ENCODE assay signal across 16 mouse cellular contexts in the genomic region with DNA sequence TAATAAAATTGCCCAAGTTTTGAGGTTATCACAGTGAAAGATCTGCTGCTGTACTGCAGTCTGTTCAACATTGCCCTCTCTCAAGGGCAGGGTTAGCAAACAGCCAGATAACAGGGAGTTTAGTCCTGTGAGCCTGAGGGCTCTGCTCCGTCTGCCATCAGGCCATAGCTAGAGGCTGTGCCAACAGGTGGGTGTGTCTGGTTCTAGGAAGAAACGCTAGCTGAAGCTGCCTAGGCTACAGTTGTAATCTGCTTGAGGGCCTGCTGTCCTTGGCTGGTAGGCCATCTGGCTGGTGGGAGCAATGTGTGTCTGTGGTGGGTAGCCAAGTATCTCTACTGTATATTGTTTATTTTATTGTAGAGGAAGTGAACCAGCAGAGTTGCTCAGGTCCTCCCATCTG. TPM values are rescaled to one million over a fixed set of nuclear protein-coding genes. Genes with fewer than 3 reads are reported as not detected.
A peak's percentile ranks its signal among the peaks of the same experiment; 100 is the strongest.
DNase-seq lines count a peak whose midpoint lies in the region; ATAC-seq and TF ChIP-seq lines count a peak whose summit lies in the region.
"Had no signal": no experiment of that assay in that cellular context is flagged by ENCODE, and none has a peak within 500 bp of the region (broad histone marks: within the 10 kb centered on the region; RNA-seq: fewer than 3 reads in every experiment).

No protein-coding gene starts in this region.

- 0 out of 2 replicates have a peak, but pooled peaks have one; percentile 7 for ATAC-seq in heart, embryonic 11.5 days (replicated peaks; ENCODE audit: insufficient number of reproducible peaks, low FRiP score, low TSS enrichment)
- peak; percentile 15; the same call in 1 of the 2 replicates for ATAC-seq in G1E (ENCODE audit: extremely low read depth, insufficient number of reproducible peaks, low FRiP score, poor library complexity, severe bottlenecking)
- peak; percentile 40; the same call in 1 of the 2 replicates for ATAC-seq in erythroblast, adult 5-6 weeks (replicated peaks; ENCODE audit: low FRiP score, poor library complexity, severe bottlenecking)
- ATAC-seq in liver, embryonic 15.5 days (ENCODE audit: insufficient read depth) = peak; percentile 36; the same call in 1 of the 2 replicates
- ATAC-seq: forebrain, embryonic 15.5 days had no signal

- H3K4me1 ChIP-seq in heart, embryonic 11.5 days (ENCODE audit: control insufficient read depth, insufficient read depth, low read length) = no peaks in the 10 kb centered on the region; the same call in 1 of the 2 replicates
- H3K4me1 ChIP-seq in G1E (ENCODE audit: insufficient read depth, low read depth, low read length) = peaks cover 23% of the 10 kb centered on the region
- peaks cover 26% of the 10 kb centered on the region for H3K4me1 ChIP-seq in liver, embryonic 15.5 days (replicated peaks)
- H3K4me1 ChIP-seq: forebrain, embryonic 15.5 days; limb, embryonic 13.5 days had no signal

- WGBS in heart, embryonic 11.5 days (ENCODE audit: insufficient replicate concordance) = 41% methylated on average over 2 of the region's 2 CpGs
- 13% methylated on average over 2 of the region's 2 CpGs for WGBS in liver, embryonic 15.5 days (ENCODE audit: insufficient replicate concordance)

- DNase-seq in heart, postnatal 4 days = no peak
- peak; percentile 14 for DNase-seq in G1E (ENCODE audit: low spot score)
- no peak for DNase-seq in left cerebral cortex, adult 9 months (ENCODE audit: low spot score in 2 of 2)
- DNase-seq in embryo, embryonic 10.5 days (ENCODE audit: low spot score) = no peak
- DNase-seq: cerebellum, postnatal 36 days; lung, postnatal 4 days; thymus, postnatal 36 days had no signal

- no peak overlapping the region for H3K4me3 ChIP-seq in heart, embryonic 11.5 days (ENCODE audit: low read depth, low read length)
- no peak overlapping the region for H3K4me3 ChIP-seq in G1E (ENCODE audit: low read depth, low read length)
- no peak overlapping the region for H3K4me3 ChIP-seq in liver, embryonic 15.5 days (replicated peaks)
- H3K4me3 ChIP-seq: forebrain, embryonic 15.5 days; limb, embryonic 13.5 days had no signal

- H3K27ac ChIP-seq in heart, embryonic 11.5 days (ENCODE audit: low read depth, low read length) = no peak overlapping the region
- no peak overlapping the region for H3K27ac ChIP-seq in liver, embryonic 15.5 days (replicated peaks)
- H3K27ac ChIP-seq: forebrain, embryonic 15.5 days; limb, embryonic 13.5 days had no signal

- TF ChIP-seq CTCF in G1E (IDR thresholded peaks at IDR 0.05; ENCODE audit: low read depth, low read length) = no peak

- H3K9ac ChIP-seq in heart, embryonic 11.5 days (ENCODE audit: low read depth, low read length) = no peak overlapping the region
- no peak overlapping the region for H3K9ac ChIP-seq in liver, embryonic 15.5 days
- H3K9ac ChIP-seq: forebrain, embryonic 15.5 days; limb, embryonic 13.5 days had no signal

- H3K36me3 ChIP-seq in heart, embryonic 11.5 days (ENCODE audit: control insufficient read depth, insufficient read depth, low read length) = no peaks in the 10 kb centered on the region
- H3K36me3 ChIP-seq in G1E (replicated peaks) = peaks cover under 1% of the 10 kb centered on the region
- no peaks in the 10 kb centered on the region for H3K36me3 ChIP-seq in liver, embryonic 15.5 days (replicated peaks)
- H3K36me3 ChIP-seq: forebrain, embryonic 15.5 days; limb, embryonic 13.5 days had no signal

- no peaks in the 10 kb centered on the region for H3K9me3 ChIP-seq in heart, embryonic 11.5 days (replicated peaks; ENCODE audit: control insufficient read depth, low read length)
- H3K9me3 ChIP-seq in G1E (replicated peaks) = no peaks in the 10 kb centered on the region
- no peaks in the 10 kb centered on the region for H3K9me3 ChIP-seq in liver, embryonic 15.5 days (replicated peaks)
- H3K9me3 ChIP-seq: forebrain, embryonic 15.5 days; limb, embryonic 13.5 days had no signal

- H3K27me3 ChIP-seq in heart, embryonic 11.5 days (ENCODE audit: control insufficient read depth, insufficient read depth, low read length) = no peaks in the 10 kb centered on the region; the same call in 1 of the 2 replicates
- H3K27me3 ChIP-seq in G1E (ENCODE audit: insufficient read depth, low read length) = 0 out of 2 replicates have a peak, but pooled peaks cover 2% of the 10 kb centered on the region
- H3K27me3 ChIP-seq in liver, embryonic 15.5 days = no peaks in the 10 kb centered on the region
- H3K27me3 ChIP-seq: CH12.LX; forebrain, embryonic 15.5 days; limb, embryonic 13.5 days had no signal

- H3K4me2 ChIP-seq in heart, embryonic 11.5 days = no peak overlapping the region
- no peak overlapping the region for H3K4me2 ChIP-seq in liver, embryonic 15.5 days
- H3K4me2 ChIP-seq: forebrain, embryonic 15.5 days; limb, embryonic 13.5 days had no signal

RNA-seq across cellular contexts. Expression of gene Gm3448, which starts 36.2 kb away (rescaled TPM):
- 2.8 and 2.9 TPM in 2 replicates for polyA plus RNA-seq in heart, embryonic 11.5 days (2014; fragmentation: Nextera tagmentation; extraction: Ambion mirVana)
- total RNA-seq in heart, postnatal 4 days (2021) = 1 to 10 TPM; 2.5 to 2.6 TPM
- total RNA-seq in G1E (2014; fragmentation: Nextera tagmentation) = 49.1 and 59.8 TPM in 2 replicates
- 24.9 and 31.0 TPM in 2 replicates for total RNA-seq in G1E (2017)
- 2.3 and 2.7 TPM in 2 replicates for polyA plus RNA-seq in G1E (2012)
- total RNA-seq in erythroblast, adult 5-6 weeks (2015; ENCODE audit: low replicate concordance) = 1.0 TPM in 1 of 2 replicates, not detected in the other
- total RNA-seq in erythroblast, adult 5-6 weeks (2017; ENCODE audit: low replicate concordance) = 2.4 and 4.8 TPM in 2 replicates
- polyA plus RNA-seq in liver, embryonic 15.5 days (2015; fragmentation: Nextera tagmentation; extraction: Ambion mirVana) = 1.8 and 3.4 TPM in 2 replicates

RNA-seq across cellular contexts. Expression of gene Tcte3, which starts 36.2 kb away (rescaled TPM):
- 0.97 TPM in 1 of 2 replicates, not detected in the other for polyA plus RNA-seq in heart, embryonic 11.5 days (2014; fragmentation: Nextera tagmentation; extraction: Ambion mirVana)
- under 1 TPM in 1 of 2 experiments, not detected in 1; 0.60 TPM for total RNA-seq in heart, postnatal 4 days (2021)
- total RNA-seq in G1E (2014; fragmentation: Nextera tagmentation) = not detected in 2 replicates
- total RNA-seq in G1E (2017) = 1.7 and 4.2 TPM in 2 replicates
- 0.62 and 5.1 TPM in 2 replicates for polyA plus RNA-seq in G1E (2012)
- not detected in 2 replicates for total RNA-seq in erythroblast, adult 5-6 weeks (2015; ENCODE audit: low replicate concordance)
- total RNA-seq in erythroblast, adult 5-6 weeks (2017; ENCODE audit: low replicate concordance) = not detected in 2 replicates
- 2.3 and 2.8 TPM in 2 replicates for polyA plus RNA-seq in liver, embryonic 15.5 days (2015; fragmentation: Nextera tagmentation; extraction: Ambion mirVana)
- total RNA-seq: granulocyte monocyte progenitor cell, adult 5-6 weeks; monocyte, adult 5-6 weeks had no signal
- polyA plus RNA-seq: forebrain, embryonic 15.5 days; large intestine, adult 2 months had no signal

RNA-seq across cellular contexts. Expression of gene Ermard, which starts 36.5 kb away (rescaled TPM):
- polyA plus RNA-seq in heart, embryonic 11.5 days (2014; fragmentation: Nextera tagmentation; extraction: Ambion mirVana) = 61.0 and 62.8 TPM in 2 replicates
- 10 to 100 TPM; 34.8 to 46.8 TPM for total RNA-seq in heart, postnatal 4 days (2021)
- total RNA-seq in G1E (2014; fragmentation: Nextera tagmentation) (265 and 268 TPM in 2 replicates), G1E (2017) (133 and 138 TPM in 2 replicates)
- 1.3 and 2.2 TPM in 2 replicates for polyA plus RNA-seq in G1E (2012)
- 35.0 and 43.1 TPM in 2 replicates for total RNA-seq in erythroblast, adult 5-6 weeks (2015; ENCODE audit: low replicate concordance)
- 17.9 and 28.6 TPM in 2 replicates for total RNA-seq in erythroblast, adult 5-6 weeks (2017; ENCODE audit: low replicate concordance)
- 22.4 and 23.9 TPM in 2 replicates for polyA plus RNA-seq in liver, embryonic 15.5 days (2015; fragmentation: Nextera tagmentation; extraction: Ambion mirVana)

Comparison
In these comparisons a context has a peak if more than half of its experiments do, and no peak if none do; other contexts are left out.
1. RNA of gene Gm3448, which starts 36.2 kb away (total RNA-seq): 24.9 to 59.8 TPM in G1E; 1.0 to 4.8 TPM in erythroblast, adult 5-6 weeks and 2.5 to 2.6 TPM in heart, postnatal 4 days; every median in the first group is over 4 times any median in the second.
2. Peak in every context shown above with its lines, with median percentiles within 50 percentile points of each other: ATAC-seq.